Mouse (Mus musculus) stomach, postnatal 0 days (tissue): ENCODE measurements around the gene Zfand2a.

ENCODE experiments used
- CTCF ChIP-seq: IDR thresholded peaks from 2 replicates; pipeline ENCODE4 v1.5.1; 2016; ENCODE audit warnings: antibody characterized with exemption, low read depth, mild to moderate bottlenecking, moderate library complexity
- EP300 ChIP-seq: optimal IDR thresholded peaks from 2 replicates; pipeline ENCODE3; 2016; ENCODE audit warnings: antibody characterized with exemption

DNA sequence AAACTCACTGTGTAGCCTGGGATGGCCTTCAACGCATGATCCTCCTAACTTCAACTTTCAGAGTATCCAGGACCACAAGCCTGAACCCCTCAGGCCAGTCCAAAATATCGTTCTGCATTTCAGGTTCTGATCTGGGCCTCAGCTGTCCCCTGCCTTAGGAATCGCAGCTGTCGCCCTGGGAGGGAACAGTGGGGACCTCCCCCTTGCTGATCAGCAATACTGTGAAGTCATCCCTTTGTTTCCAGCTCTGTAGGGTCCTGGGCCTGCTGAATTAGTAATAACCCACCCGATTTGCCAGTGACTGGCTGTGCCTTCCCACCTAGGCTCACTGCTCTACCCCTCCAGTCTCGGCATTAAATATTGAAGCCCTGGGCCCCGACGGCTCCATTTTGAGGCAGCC, 7.0 kb upstream of the Zfand2a start:
- TF ChIP-seq CTCF: no peak
- no peak for TF ChIP-seq EP300
